Mouse (Mus musculus) hindbrain, embryonic 16.5 days (tissue): ENCODE measurements at regions not wholly inside any gene's neighbourhood (a gene's known extent, or its start where the extent isn't known, plus 50 kb on each side); places are given as distances from the start of the nearest gene placed in this dataset.

Experiments used
- ATAC-seq: fragments of 200-750 bp; cut with Nextera tagmentation; 2 replicates; pipeline ENCODE4 v1.8.0; 2017; ENCODE audit warnings: moderate TSS enrichment, moderate library complexity
- H3K27ac ChIP-seq: fragments of 300-500 bp; sonication (generic); 2 replicates; pipeline ENCODE4 v1.5.1; 2014; ENCODE audit warnings: low read depth, mild to moderate bottlenecking, control low read depth, low read length, moderate library complexity
- H3K27me3 ChIP-seq: fragments of 300-500 bp; sonication (generic); replicated peaks from 2 replicates; pipeline ENCODE4 v1.6.1; 2014; ENCODE audit warnings: low read length; ENCODE audit not compliant: control insufficient read depth, insufficient read depth
- H3K36me3 ChIP-seq: fragments of 300-500 bp; sonication (generic); 2 replicates; pipeline ENCODE4 v1.6.1; 2014; ENCODE audit warnings: mild to moderate bottlenecking, low read length, moderate library complexity, mixed read lengths; ENCODE audit not compliant: control insufficient read depth, insufficient read depth
- H3K4me1 ChIP-seq: fragments of 300-500 bp; sonication (generic); 2 replicates; pipeline ENCODE4 v1.6.1; 2014; ENCODE audit warnings: low read depth, low read length; ENCODE audit not compliant: control insufficient read depth, insufficient read depth
- H3K4me2 ChIP-seq: fragments of 300-500 bp; sonication (generic); 2 replicates; pipeline ENCODE4 v1.6.1; 2014; ENCODE audit warnings: mild to moderate bottlenecking, low read length, control low read depth, moderate library complexity
- H3K4me3 ChIP-seq: fragments of 300-500 bp; sonication (generic); 2 replicates; pipeline ENCODE4 v1.5.1; 2014; ENCODE audit warnings: mild to moderate bottlenecking, low read length, control low read depth, moderate library complexity
- H3K9ac ChIP-seq: fragments of 300-500 bp; sonication (generic); 2 replicates; pipeline ENCODE4 v1.6.1; 2014; ENCODE audit warnings: low read depth, mild to moderate bottlenecking, control low read depth, low read length, moderate library complexity
- H3K9me3 ChIP-seq: fragments of 300-500 bp; sonication (generic); 2 replicates; pipeline ENCODE4 v1.6.1; 2014; ENCODE audit warnings: mild to moderate bottlenecking, low read length, moderate library complexity; ENCODE audit not compliant: control insufficient read depth
- WGBS: fragments of 180-500 bp; shearing (Covaris S2); extraction: QIAGEN DNeasy Blood & Tissue Kit; methylation state at CpG from one replicate; pipeline ENCODE4 v1.1.7; 2014; 5-methylcytosine and 5-hydroxymethylcytosine counted together

DNA sequence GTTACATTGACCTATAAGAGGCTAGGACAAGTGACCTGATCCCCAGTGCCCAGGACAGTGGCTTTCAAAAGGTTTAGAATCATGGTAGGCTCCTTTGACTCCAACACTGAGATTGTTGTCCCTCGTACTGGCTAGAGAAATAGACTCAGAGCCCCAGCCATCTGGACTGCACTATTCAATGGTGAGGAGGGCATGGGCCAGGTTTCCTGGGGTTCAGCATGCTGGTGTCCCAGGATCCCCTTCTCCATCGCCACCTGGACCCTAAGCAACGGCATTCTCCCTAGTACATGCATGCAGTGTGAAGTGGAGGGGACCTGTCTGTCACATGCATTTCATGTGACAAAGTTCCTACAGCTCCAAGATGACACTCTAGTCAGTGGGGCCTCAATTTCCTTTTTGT, 243.9 kb downstream of the Matn1 start:
- no peaks in the 10 kb centered on the region; the same call in 1 of the 2 replicates for H3K9me3 ChIP-seq
- no peak overlapping the region for H3K27ac ChIP-seq
- H3K4me3 ChIP-seq, result no peak overlapping the region
- no peak for ATAC-seq
- H3K27me3 ChIP-seq, result no peaks in the 10 kb centered on the region; the same call in 1 of the 2 replicates
- no peaks in the 10 kb centered on the region for H3K36me3 ChIP-seq
- H3K4me1 ChIP-seq, result no peaks in the 10 kb centered on the region
- H3K4me2 ChIP-seq, result no peak overlapping the region
- 89% methylated on average over 3 of the region's 3 CpGs for WGBS
- no peak overlapping the region for H3K9ac ChIP-seq

DNA sequence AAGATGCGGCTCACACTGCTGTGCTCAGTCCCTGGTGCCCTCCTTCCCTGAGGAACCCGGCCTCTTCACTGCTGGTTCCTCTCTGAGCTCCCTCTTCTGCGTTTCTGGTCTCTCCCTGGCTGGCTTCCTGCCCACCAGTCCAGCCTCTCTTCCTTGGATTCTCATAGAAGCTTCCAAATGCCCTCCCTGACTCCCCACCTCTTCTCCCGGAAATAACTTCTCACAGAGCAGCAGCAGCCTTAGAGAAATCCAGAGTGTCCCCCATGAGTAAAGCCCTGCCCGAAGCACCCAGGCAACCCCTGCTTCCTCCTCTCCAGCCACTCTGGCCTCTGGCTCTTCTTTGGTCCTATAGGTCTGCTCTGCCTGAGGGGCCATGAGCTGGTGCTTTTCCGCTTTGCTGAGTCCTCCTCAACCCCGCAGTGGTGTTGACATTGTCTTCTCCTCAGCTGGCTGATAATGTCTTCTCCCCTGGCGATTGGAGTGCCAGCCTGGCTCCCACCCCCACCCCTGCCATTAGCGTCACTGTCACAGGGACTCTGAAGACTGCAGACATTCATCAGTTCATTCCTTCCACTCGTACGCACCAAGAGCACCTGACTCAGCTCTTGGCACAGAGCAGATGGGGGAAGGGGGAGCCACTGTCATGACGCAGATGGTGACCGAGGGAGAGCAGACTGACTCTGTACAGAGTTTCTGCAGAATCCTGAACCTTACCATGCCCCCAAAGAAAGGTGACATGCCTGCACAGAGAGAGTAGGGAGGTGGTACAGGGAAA, 247.1 kb downstream of the Matn1 start:
- H3K4me2 ChIP-seq, result no peak overlapping the region
- H3K9ac ChIP-seq, result no peak overlapping the region
- ATAC-seq, result peak; percentile 56; the same call in 1 of the 2 replicates
- H3K27me3 ChIP-seq, result no peaks in the 10 kb centered on the region; the same call in 1 of the 2 replicates
- H3K9me3 ChIP-seq, result no peaks in the 10 kb centered on the region; the same call in 1 of the 2 replicates
- no peaks in the 10 kb centered on the region for H3K36me3 ChIP-seq
- no peaks in the 10 kb centered on the region for H3K4me1 ChIP-seq
- no peak overlapping the region for H3K4me3 ChIP-seq
- no peak overlapping the region for H3K27ac ChIP-seq
- 47% methylated on average over 13 of the region's 13 CpGs for WGBS

DNA sequence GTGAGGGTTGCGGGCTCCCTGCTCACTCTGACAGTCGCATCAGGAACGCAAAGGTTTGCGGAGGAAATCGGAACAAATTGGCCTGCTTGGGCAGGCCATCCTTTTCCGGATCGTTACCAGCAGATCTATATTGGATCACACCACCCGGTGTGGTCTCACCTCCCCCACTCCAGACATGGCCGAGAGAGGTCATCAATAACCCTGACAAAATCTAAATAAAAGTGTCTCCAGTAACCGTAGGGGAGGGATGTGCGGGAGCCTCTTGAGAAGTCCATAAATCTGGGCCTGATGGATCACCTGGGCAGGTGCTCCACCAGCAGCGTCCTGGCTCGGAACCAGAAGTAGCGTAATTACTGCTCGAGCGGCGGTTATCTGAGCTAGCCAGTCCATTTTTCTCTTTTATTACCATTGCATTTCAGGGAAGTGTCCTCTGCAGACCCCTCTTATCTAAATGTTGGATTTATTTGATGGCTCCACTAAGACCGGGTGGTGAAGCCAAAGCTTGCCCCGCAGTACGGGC, 249.8 kb downstream of the Matn1 start:
- WGBS, result 71% methylated on average over 20 of the region's 20 CpGs
- H3K27ac ChIP-seq, result no peak overlapping the region
- H3K27me3 ChIP-seq, result no peaks in the 10 kb centered on the region; the same call in 1 of the 2 replicates
- no peaks in the 10 kb centered on the region; the same call in 1 of the 2 replicates for H3K9me3 ChIP-seq
- no peak overlapping the region for H3K4me2 ChIP-seq
- ATAC-seq, result peak; percentile 58; the same call in 1 of the 2 replicates
- no peak overlapping the region for H3K4me3 ChIP-seq
- no peaks in the 10 kb centered on the region for H3K36me3 ChIP-seq
- H3K9ac ChIP-seq, result no peak overlapping the region
- no peaks in the 10 kb centered on the region for H3K4me1 ChIP-seq

DNA sequence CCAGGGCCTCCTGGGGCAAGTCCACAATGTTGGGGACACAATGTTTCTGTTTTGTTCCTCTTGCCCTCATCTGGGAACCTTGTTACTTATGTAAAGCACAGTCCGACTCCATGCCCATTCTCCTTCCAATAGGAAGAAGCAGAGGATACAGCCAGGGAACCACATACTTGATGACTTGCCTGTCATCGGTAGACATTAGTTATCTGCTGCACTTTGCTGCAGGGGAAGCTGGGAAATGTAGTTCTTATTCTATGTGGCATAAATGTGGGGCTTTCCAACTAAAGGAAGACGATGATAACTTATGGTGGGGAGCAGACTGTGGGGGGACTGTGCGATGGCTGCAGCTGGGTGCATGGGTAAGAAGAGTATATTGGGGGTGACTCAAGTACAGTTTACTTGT, 252.0 kb downstream of the Matn1 start:
- no peaks in the 10 kb centered on the region for H3K4me1 ChIP-seq
- H3K27ac ChIP-seq, result no peak overlapping the region
- no peak overlapping the region for H3K4me2 ChIP-seq
- no peaks in the 10 kb centered on the region for H3K27me3 ChIP-seq
- ATAC-seq, result no peak
- 87% methylated on average over 4 of the region's 4 CpGs for WGBS
- H3K4me3 ChIP-seq, result no peak overlapping the region
- no peaks in the 10 kb centered on the region for H3K36me3 ChIP-seq
- no peaks in the 10 kb centered on the region for H3K9me3 ChIP-seq
- H3K9ac ChIP-seq, result no peak overlapping the region

DNA sequence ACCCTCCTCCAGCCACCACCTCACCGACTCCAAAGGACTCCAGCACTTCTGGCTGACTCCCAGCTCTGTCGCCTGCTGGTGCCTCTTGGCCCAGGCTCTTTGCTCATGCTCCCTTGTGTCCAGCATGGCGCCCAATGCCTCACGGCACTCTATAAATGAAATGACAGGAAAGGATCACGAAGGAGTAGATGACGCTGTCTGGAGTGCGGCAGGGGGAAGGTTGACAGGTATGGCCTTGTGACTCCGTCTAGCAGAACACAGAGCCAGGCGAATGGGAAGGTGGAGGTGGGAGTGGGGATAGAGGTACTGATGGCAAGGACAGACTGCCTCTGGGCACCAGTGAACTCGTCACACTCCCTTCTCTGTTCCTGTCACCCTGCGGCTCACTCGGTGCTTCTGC, 259.5 kb downstream of the Matn1 start:
- H3K9me3 ChIP-seq, result no peaks in the 10 kb centered on the region
- no peaks in the 10 kb centered on the region for H3K36me3 ChIP-seq
- H3K27me3 ChIP-seq, result no peaks in the 10 kb centered on the region
- no peak overlapping the region for H3K27ac ChIP-seq
- ATAC-seq, result no peak
- no peak overlapping the region for H3K4me2 ChIP-seq
- peaks cover 6% of the 10 kb centered on the region; the same call in 1 of the 2 replicates for H3K4me1 ChIP-seq
- H3K9ac ChIP-seq, result no peak overlapping the region
- WGBS, result 92% methylated on average over 12 of the region's 12 CpGs
- no peak overlapping the region for H3K4me3 ChIP-seq

DNA sequence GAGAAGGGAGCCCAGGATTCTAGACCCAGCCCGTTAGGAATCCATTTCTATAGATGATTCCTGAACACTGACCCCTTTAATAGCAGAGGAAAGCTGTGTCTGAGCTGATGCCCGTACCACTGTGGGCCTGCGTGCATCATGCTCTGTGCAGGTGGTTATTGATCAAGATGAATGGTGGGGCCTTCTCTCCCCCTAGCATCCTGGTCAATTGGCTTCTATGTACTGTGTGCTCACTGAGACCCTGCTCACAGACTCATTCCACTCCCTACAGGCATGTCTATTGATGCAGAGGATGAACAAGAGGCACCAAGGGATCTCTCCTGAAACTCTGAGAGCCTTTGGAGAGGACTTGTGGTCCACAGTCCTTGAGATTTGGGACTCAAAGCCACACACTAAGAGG, 260.5 kb downstream of the Matn1 start:
- H3K9me3 ChIP-seq, result no peaks in the 10 kb centered on the region
- no peak overlapping the region for H3K27ac ChIP-seq
- no peak overlapping the region for H3K4me2 ChIP-seq
- no peak overlapping the region for H3K4me3 ChIP-seq
- WGBS, result 77% methylated on average over 3 of the region's 3 CpGs
- no peaks in the 10 kb centered on the region for H3K27me3 ChIP-seq
- no peaks in the 10 kb centered on the region for H3K36me3 ChIP-seq
- peaks cover 6% of the 10 kb centered on the region; the same call in 1 of the 2 replicates for H3K4me1 ChIP-seq
- no peak overlapping the region for H3K9ac ChIP-seq
- ATAC-seq, result no peak

DNA sequence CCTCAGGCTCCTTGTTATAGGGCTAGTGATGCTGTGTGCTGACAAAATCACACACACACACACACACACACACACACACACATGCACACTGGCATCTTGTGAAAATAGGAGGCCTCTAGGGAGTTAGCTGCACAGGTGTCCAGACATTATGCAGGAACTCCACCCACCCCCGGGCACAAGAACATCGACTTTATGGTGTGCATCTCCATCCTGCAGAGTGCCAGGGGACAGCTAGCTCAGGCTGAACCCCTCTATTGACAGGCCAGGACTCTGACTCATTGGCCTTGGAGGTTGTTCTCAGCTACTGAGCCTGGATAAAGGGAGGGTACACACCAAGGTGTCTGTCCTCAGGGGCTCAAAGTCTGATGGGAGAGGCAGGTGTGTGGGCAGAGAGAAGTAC, 260.9 kb downstream of the Matn1 start:
- no peak for ATAC-seq
- 81% methylated on average over 2 of the region's 2 CpGs for WGBS
- Histone ChIP-seq H3K27me3 (no peaks in the 10 kb centered on the region), H3K4me3 (no peak overlapping the region), H3K9me3 (no peaks in the 10 kb centered on the region), H3K4me1 (peaks cover 6% of the 10 kb centered on the region; the same call in 1 of the 2 replicates), H3K27ac (no peak overlapping the region), H3K9ac (no peak overlapping the region), H3K36me3 (no peaks in the 10 kb centered on the region), H3K4me2 (no peak overlapping the region)

DNA sequence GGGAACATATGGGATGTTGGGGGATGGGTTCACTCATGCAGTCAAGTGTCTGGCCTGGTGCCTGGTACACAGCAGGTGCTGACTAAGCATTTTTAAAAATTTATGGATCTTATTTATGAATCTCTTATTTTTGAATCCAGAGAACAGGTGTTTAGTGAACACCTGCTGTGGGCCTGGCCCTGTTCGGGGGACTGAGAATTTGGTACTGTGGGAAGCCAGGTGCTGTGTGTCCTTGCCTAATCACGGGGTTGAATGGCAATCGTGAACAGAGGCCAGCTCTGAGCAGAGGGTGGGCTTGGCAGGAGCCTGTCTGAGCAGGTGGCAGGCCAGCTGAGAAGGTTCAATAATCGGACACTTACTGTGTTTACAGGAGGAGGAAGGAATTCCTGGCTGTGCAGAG, 261.5 kb downstream of the Matn1 start:
- no peak overlapping the region for H3K4me2 ChIP-seq
- no peak overlapping the region; the same call in 1 of the 2 replicates for H3K27ac ChIP-seq
- WGBS, result 52% methylated on average over 4 of the region's 4 CpGs
- no peak overlapping the region for H3K4me3 ChIP-seq
- H3K9ac ChIP-seq, result no peak overlapping the region
- H3K27me3 ChIP-seq, result no peaks in the 10 kb centered on the region
- H3K9me3 ChIP-seq, result no peaks in the 10 kb centered on the region
- peaks cover 6% of the 10 kb centered on the region; the same call in 1 of the 2 replicates for H3K4me1 ChIP-seq
- no peak for ATAC-seq
- no peaks in the 10 kb centered on the region for H3K36me3 ChIP-seq

DNA sequence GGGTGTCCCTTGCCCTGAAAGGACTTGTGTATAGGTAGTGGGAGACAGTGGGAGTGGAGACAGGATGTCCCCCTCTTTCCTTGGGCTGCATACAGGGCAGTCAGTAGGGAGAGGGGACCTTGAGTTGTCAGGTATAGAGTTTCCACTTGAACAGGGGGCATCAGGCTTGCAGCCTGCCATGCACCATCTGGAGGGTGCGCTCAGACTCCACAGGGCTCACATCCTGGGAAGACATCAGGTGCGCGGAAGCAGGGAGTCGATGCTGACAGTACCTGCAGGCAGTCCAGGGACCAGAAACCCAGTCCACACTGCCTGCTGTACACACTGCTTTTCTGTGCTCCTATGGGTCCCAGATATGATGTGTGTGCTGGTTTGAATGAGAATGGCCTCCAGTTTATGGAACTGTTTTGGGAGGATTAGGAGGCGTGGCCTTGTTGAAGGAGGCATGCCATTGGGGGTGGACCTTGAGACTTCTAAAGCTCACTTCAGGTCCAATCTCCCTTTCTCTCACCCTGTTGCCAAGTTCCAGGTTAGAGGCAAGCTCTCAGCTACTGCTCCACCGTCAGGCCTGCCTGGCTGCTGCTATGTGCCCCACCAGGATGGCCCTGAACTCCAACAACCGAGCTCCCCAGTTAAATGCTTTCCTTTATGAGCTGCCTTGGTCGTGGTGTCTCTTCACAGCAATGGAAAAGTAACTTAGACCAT, 262.1 kb downstream of the Matn1 start:
- Histone ChIP-seq H3K27me3 (no peaks in the 10 kb centered on the region), H3K36me3 (no peaks in the 10 kb centered on the region), H3K9me3 (peaks cover 4% of the 10 kb centered on the region), H3K9ac (no peak overlapping the region), H3K4me2 (no peak overlapping the region), H3K27ac (peak overlapping the region; percentile 42; the same call in 1 of the 2 replicates), H3K4me3 (no peak overlapping the region), H3K4me1 (peaks cover 6% of the 10 kb centered on the region; the same call in 1 of the 2 replicates)
- no peak for ATAC-seq
- 66% methylated on average over 8 of the region's 8 CpGs for WGBS
